Mouse (Mus musculus): ENCODE results near the gene Gm8068. TPM values are rescaled to one million over a fixed set of nuclear protein-coding genes. Genes with fewer than 3 reads are reported as not detected.

Gene Gm8068
- not detected in 2 replicates for polyA plus RNA-seq (2015; fragmentation: Nextera tagmentation; extraction: Ambion mirVana)

DNA sequence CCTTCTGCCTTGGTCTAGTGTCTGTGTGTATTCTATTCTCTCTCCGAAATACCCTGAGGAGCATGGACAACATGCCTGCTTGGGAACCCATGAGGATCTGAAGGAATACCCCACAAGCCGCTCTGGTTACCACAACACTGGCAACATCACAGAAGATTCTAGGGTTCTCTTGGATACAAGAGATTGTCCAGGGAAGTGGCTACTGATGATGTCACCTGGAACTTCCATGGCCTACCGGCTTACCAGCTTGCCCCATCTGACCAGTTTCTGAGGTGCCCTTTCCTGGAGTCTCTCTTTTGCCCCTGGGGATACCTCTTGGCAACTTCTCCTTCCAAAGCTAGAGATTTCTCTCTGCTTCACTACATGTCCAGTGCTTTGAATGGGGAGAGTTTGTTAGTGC, at the start of gene Gm8068:
TSS of gene Gm8068 (minus strand) at position 101 of the 400 bp plus-strand sequence.

DNA sequence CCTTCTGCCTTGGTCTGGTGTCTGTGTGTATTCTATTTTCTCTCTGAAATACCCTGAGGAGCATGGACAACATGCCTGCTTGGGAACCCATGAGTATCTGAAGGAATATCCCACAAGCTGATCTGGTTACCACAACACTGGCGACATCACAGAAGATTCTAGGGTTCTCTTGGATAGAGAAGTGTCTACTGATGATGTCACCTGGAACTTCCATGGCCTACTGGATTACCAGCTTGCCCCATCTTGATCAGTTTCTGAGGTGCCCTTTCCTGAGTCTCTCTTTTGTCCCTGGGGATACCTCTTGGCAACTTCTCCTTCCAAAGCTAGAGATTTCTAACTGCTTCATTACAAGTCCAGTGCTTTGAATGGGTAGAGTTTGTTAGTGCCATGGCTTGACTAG, 48.8 kb upstream of the Gm8068 start, which contains the start of gene Gm7929:
TSS of gene Gm7929 (minus strand) at position 101 of the 400 bp plus-strand sequence.

Other genes with a start within 250 kb of the Gm8068 start
- gene Gm7954, start 248.4 kb downstream of the Gm8068 start, polyA plus RNA-seq (2015; fragmentation: Nextera tagmentation; extraction: Ambion mirVana): not detected in 2 replicates
- not detected in 2 replicates for gene Gm3486, start 212.4 kb downstream of the Gm8068 start, polyA plus RNA-seq (2015; fragmentation: Nextera tagmentation; extraction: Ambion mirVana)
- gene Gm7970, start 146.3 kb downstream of the Gm8068 start, polyA plus RNA-seq (2015; fragmentation: Nextera tagmentation; extraction: Ambion mirVana): not detected in 2 replicates
- not detected in 2 replicates for gene 1700049E17Rik2, start 128.7 kb downstream of the Gm8068 start, polyA plus RNA-seq (2015; fragmentation: Nextera tagmentation; extraction: Ambion mirVana)
- not detected in 2 replicates for gene Gm3072, start 77.3 kb downstream of the Gm8068 start, polyA plus RNA-seq (2015; fragmentation: Nextera tagmentation; extraction: Ambion mirVana)
- not detected in 2 replicates for gene Gm3676, start 55.4 kb downstream of the Gm8068 start, polyA plus RNA-seq (2015; fragmentation: Nextera tagmentation; extraction: Ambion mirVana)
- gene Gm7929, start 48.7 kb upstream of the Gm8068 start, polyA plus RNA-seq (2015; fragmentation: Nextera tagmentation; extraction: Ambion mirVana): not detected in 2 replicates
- gene Gm47189, start 70.6 kb upstream of the Gm8068 start, polyA plus RNA-seq (2015; fragmentation: Nextera tagmentation; extraction: Ambion mirVana): not detected in 2 replicates
- not detected in 2 replicates for gene Gm7980, start 205.4 kb upstream of the Gm8068 start, polyA plus RNA-seq (2015; fragmentation: Nextera tagmentation; extraction: Ambion mirVana)
- gene 1700049E17Rik1, start 223.1 kb upstream of the Gm8068 start, polyA plus RNA-seq (2015; fragmentation: Nextera tagmentation; extraction: Ambion mirVana): not detected in 2 replicates
- gene 1700024B05Rik, start 242.1 kb upstream of the Gm8068 start, polyA plus RNA-seq (2015; fragmentation: Nextera tagmentation; extraction: Ambion mirVana): not detected in 2 replicates

Measured in adrenal gland, postnatal 0 days (tissue).